Mouse (Mus musculus) megakaryocyte, adult 5-6 weeks (primary cell): ENCODE measurements around the gene Ibsp. TPM values are rescaled to one million over a fixed set of nuclear protein-coding genes. Genes with fewer than 3 reads are reported as not detected.

ENCODE experiments used
- ATAC-seq: 2 replicates; pipeline ENCODE4 v1.8.0; 2016; ENCODE audit warnings: mild to moderate bottlenecking, inconsistent platforms; ENCODE audit not compliant: poor library complexity, severe bottlenecking
- total RNA-seq, 2 experiments: library from RNA; stranded (forward) in 1 of 2; stranded (reverse) in 1 of 2; fragments of 153-499, 151-499 nt in 1 of 2; fragments of 221-1000, 200-1000 nt in 1 of 2; gene quantifications; 2 replicates each; pipeline versions ENCODE4 v1.2.3 to v1.2.4; 2015 to 2017

Gene Ibsp
- 2.2 and 2.8 TPM in 2 replicates for total RNA-seq (2015)
- 2.6 and 3.0 TPM in 2 replicates for total RNA-seq (2017)

GRCm38 (mm10) chr5:104298994-104299393 lies at the start of gene Ibsp:
Gene Ibsp, plus strand, starts transcription at chr5:104299171.
- no peak for ATAC-seq

GRCm38 (mm10) chr5:104251811-104252210 lies 47.2 kb upstream of the Ibsp start:
- ATAC-seq = no peak

DNA sequence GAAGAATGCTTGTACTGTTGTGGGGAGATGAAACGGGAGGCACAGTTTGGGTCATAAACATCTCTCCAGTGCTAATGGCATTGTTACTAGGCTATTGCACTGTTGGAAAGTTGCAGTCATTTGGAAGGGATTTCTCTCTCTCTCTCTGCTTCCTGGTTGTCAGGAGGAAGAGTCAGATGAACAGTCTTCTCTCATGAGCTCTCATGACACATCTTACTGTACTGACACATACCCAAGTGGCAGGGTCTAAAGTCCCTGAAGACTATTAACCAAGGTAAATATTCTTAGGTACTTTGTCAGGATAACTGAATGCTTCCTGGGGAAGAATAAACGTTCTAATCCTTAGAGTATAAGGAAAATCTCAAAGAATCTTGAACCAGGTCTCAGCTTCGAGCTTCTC lies 42.4 kb upstream of the Ibsp start:
- ATAC-seq = no peak

GRCm38 (mm10) chr5:104261908-104262461 lies 37.0 kb upstream of the Ibsp start:
- ATAC-seq = no peak

DNA sequence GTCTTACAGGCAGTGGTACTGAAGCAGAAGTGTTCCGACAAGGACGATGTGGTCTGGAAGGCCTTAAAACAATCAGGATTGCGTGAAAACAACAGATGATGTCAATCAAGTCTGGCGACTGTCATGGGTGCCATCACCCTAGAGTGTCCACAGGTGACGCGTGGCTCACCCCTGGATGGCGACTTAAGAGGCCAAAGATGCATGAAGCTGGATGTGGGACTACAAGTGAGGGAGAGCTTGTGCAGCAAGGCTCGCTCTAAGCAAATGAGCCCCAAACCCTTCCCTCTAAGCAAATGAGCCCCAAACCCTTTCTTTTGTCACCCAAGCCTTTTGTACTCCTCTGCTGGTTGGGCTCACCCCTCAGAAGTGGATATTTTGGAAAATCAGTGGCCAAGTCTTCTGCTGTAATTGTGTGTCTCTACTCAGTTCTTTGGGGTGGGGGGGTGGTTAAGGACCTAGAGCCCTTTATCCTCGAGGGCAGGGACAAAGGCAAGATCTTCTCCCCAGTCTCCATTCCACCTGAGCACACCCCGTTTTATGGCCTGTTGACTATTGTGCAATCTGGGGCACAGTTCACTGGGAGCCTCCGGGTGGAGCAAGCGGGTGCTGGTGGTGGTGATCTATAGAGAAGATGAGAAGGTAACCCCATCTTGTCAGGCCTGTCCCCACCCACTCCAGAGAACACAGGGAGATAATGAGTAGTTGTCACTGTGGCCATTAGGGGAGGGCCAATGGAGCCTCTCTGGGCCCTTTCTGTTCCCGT lies 35.8 kb upstream of the Ibsp start:
- ATAC-seq = no peak

DNA sequence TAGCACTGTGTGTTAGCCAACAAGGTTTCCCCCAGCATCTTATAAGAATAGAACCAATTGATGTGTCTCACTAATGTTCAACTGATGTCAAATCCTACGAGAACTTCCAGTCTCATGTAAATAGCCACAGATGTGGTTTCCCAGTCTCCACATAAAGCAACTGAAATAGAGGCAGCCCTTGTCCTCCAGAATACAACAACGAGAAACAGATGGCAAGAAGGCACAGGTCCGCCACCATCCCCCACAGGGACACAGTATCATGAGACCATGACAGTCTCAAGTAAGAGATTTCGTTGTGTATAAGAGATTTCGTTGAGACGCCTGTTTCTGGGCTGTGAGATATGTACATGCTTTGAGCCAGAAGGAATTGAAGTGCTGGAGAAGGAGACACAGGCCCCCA lies 4.8 kb upstream of the Ibsp start:
- no peak for ATAC-seq

GRCm38 (mm10) chr5:104314073-104314472 lies 15.1 kb downstream of the Ibsp start:
- ATAC-seq = no peak

GRCm38 (mm10) chr5:104325029-104325428 lies 26.1 kb downstream of the Ibsp start, which contains the start of gene Mepe:
Gene Mepe, plus strand, starts transcription at chr5:104325329.
- no peak for ATAC-seq

GRCm38 (mm10) chr5:104326884-104327283 lies 27.9 kb downstream of the Ibsp start:
- ATAC-seq = no peak

DNA sequence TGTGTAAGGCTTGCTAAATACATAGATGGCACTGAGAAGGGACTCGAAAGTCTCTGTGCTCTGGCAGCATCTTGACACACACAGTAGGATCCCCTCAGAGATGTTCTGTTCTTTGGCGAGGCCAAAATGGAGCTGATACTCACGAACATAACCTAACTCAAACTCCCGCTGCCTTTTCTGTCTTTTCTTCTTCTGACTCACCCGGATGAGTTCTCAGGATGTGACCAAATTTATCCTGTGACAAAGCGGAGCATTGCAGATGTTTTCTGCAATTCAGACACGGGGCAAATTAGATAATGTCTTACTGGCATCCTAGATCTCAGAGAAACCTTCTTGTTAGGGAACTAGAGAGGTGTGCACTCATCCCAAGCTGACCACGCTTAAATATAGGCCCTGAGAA lies 28.4 kb downstream of the Ibsp start:
- ATAC-seq = no peak

DNA sequence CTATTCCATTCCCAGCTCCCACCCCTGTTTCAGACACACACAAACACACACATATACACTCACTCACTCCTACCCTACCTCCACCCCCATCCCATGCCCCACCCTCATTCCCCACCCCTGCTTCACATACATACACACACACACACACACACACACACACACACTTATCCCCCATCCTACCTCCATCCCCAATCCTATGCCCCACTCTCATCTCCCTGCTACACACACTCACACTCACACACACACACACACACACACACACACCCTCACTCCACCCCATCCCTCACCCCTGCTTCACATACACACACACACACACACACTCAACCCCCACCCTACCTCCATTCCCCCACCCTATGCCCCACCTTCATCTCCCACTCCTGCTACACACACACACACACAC lies 28.9 kb downstream of the Ibsp start:
- no peak for ATAC-seq

DNA sequence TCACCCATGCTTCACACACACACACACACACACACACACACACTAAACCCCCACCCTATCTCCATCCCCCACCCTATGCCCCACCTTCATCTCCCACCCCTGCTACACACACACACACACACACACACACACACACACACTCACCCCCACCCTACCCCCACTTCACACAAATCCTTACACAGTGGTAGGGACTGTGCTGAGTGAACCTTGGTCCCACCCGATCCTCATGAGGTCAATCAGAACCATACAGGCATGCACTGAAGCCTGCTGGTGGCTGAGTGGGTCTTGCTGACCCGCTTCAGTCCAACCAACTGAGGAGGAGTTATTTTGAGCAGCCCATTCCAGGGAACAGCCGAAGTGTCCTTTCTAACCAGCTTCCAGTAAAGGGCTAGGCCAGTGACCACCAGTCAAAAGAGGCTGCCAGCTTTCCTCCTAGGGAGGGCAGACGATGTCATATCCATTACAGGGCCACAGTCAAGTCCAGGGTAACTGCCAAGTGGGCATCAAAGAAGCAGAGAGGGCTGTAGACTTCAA lies 29.4 kb downstream of the Ibsp start:
- ATAC-seq = no peak

GRCm38 (mm10) chr5:104329381-104329780 lies 30.4 kb downstream of the Ibsp start:
- ATAC-seq = no peak

DNA sequence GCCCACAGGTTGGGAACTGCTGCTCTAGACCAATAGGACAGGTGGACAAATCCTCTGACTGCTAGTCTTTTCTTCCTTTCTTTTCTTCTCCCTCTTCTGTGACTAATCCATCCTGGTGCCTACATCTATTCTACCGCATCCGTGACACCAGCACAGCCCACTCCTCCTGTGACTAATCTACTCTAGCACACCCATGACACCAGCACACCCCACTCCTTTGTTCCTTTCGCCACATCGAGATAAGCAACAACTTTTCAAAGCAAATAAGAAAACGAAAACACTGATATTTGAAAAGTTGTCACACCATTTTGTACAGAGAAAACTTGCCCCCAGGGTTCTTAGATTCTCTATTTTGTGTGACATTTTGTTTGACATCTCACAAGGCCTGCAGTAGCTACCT lies 31.1 kb downstream of the Ibsp start:
- ATAC-seq = no peak

GRCm38 (mm10) chr5:104332296-104332695 lies 33.3 kb downstream of the Ibsp start:
- ATAC-seq = no peak

DNA sequence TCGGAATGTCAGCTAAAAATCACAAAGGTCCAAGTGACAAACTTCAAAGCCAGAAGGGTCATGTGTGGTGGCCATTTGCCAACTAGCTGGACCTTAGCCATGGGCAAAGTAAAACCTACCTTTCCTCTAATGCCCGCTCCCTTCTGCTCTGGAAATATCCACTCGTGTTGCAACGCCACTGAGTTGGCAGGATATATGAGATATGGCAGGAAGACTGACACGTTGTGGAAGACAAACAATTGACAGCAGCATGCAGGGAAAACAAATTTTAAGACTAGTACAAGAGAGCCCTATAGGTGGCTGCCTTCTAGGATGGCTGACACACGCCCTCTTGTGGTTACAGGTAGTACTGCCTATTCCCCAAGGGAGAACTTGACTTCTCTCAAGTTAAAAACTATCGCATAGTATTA lies 34.3 kb downstream of the Ibsp start:
- peak; percentile 61 for ATAC-seq

GRCm38 (mm10) chr5:104333643-104334042 lies 34.7 kb downstream of the Ibsp start:
- no peak for ATAC-seq

DNA sequence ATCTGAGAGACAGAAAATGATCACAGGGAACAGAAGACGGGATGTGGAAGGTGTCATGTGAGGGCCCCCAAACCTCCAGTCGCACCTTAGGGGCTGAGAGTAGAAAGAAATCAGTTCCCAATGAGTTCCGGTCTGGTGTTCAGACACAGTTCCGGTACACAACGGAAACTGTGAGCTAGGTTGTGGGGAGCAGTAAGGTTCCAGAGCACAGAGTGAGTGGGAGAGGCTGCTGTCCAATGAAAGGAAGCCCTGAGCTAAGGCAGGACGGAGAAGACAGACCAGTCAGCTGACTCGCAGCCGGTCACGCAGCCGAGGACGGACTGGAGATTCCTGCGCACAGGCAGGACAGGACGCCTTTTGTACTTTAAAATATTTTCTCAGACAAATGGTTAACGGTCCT lies 35.5 kb downstream of the Ibsp start:
- no peak for ATAC-seq

- no peak for ATAC-seq
Observed at GRCm38 (mm10) chr5:104335962-104336361, 37.0 kb downstream of the Ibsp start.

GRCm38 (mm10) chr5:104337491-104337890 lies 38.5 kb downstream of the Ibsp start:
- ATAC-seq = no peak

DNA sequence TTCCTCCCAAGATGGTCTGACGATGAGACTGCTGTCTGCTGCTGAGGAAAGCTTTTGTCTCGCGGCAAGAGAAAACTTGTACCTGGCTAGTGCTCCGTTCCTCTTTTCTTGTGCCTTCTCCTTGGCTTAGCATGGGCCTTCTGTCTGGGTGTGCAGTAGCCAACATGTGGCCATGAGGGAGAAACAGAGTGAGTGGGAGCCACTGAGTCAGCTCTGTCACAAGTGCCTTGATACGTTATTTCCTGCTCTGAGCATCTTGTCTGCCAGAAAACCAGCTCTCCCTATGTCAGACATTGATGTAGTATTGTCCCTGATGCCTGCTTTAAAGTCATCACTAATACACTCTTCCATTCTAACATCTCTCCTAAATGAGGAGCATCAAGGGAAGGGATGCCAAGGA lies 40.0 kb downstream of the Ibsp start:
- no peak for ATAC-seq
